Mouse (Mus musculus) 3T3-L1 (cell line): ENCODE data around the gene Trnp1.

Experiments used
- DNase-seq: peaks from one replicate; pipeline ENCODE4 v3.0.0-alpha.2; 2015; ENCODE audit warnings: low read depth, low spot score

The Trnp1 gene

GRCm38 (mm10) chr4:133494432-133494831 lies 3.9 kb downstream of the Trnp1 start:
- peak; percentile 92 for DNase-seq

- DNase-seq, result no peak
Measured at GRCm38 (mm10) chr4:133493895-133494294, 4.5 kb downstream of the Trnp1 start.

DNA sequence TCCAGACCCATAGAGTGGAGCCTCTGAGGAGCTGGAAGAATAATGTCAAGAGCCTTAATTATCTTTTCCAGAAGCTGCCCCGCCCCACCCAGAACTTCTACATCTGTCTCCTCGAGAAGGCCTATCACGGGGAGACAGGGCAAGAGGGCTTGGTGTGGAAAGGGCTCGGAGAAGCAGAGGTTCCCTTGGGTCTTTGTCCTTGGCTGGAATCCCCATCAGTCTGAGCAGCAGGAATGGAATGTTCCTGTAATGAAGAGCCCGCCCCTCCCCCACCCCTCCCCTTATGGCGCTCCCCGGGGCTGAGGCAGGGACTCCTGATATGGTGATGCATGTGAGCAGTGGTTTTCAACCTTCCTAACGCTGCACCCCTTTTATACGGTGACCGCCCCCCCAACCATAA lies 6.5 kb downstream of the Trnp1 start:
- DNase-seq, result peak; percentile 83

DNA sequence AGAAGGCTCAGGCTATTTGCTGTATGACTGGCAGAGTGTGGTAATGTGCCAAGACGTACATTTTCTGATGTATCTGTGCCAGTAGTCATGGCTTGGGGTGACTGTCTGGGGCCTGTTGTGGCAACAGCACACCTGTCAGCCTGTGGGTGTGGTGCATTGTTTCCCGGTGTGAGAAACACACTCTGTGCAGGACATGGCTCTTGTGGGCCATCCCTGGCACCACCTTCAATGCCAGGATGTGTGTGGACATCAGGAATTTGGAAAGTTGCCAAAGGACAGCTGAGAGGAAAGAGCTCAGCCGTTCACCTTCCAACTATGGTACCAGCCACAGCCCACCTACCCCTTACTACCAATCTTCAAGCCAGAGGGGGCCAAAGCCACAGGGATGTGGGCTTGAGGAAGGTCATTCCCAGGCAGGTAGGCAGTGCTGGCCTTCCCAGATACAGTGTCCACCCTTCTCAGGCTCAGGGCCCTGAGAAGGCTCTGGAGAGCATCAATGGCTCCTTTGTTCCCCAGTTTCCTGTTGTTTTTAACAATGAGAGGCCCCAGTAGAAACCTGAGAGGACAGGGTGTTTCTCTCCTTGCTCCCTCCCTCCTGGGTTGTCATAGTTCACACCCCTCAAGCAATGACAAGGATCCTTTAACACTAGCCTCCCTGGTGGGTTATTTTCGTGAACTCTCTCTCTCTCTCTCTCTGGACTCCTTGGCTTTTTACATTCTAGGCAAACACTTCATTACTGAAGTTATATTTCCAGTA lies 8.7 kb downstream of the Trnp1 start:
- DNase-seq, result peak; percentile 63

GRCm38 (mm10) chr4:133488619-133489392 lies 9.5 kb downstream of the Trnp1 start:
- no peak for DNase-seq

DNA sequence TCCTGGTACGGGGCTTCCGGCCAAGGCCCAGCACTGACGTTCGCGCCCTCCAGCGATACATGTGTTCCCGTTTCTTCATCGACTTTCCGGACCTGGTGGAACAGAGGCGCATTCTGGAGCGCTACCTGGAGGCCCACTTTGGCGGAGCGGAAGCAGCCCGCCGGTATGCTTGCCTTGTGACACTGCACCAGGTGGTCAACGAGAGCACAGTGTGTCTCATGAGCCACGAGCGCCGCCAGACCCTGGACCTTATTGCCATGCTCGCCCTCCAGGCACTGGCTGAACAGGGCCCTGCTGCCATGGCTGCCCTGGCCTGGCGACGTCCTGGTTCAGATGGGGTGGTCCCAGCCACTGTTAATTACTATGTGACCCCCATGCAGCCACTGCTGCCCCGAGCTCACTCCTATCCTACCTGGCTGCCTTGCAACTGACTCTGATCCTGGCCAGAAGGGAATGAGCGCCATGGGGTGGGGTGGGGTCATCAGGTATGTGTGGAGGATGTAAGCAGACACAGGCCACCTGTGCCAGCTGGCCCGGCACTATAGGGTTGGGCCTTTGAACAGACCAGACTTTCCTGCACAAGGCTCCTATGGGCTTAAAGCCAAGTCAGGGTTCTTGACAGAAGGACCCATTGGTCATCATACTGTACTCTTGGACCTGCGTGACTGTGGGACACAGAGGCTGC lies 11.5 kb downstream of the Trnp1 start:
- no peak for DNase-seq

DNA sequence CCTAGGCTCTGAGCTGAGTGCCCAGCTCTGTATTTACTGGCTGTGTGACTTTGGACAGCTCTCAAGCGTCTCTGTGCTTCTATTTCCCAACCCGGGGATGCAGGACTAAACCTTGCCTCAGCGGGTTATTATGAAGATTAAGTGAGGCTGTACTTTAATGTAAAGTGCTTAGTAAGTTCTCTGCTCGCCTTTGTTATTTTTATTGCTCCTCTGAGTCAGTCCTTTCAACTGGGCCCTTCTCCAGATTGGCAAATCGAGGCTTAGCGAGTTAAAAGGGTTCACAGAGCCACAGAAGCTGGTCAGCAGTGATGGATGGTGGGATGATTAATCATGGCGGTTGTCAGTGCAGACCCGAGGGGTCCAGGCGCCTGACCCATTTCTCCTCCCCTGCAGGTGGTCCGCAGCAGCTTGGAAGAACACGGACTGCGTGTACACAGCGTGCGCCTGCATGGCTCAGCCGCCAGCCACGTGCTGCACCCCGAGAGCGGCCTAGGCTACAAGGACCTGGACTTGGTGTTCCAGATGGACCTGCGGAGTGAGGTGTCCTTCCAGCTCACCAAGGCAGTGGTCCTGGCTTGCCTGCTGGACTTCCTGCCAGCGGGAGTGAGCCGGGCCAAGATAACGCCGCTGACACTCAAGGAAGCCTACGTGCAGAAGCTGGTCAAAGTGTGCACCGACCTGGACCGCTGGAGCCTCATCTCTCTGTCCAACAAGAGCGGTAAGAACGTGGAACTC lies 12.5 kb downstream of the Trnp1 start:
- DNase-seq, result peak; percentile 51

GRCm38 (mm10) chr4:133484266-133485025 lies 13.9 kb downstream of the Trnp1 start:
- no peak for DNase-seq

DNA sequence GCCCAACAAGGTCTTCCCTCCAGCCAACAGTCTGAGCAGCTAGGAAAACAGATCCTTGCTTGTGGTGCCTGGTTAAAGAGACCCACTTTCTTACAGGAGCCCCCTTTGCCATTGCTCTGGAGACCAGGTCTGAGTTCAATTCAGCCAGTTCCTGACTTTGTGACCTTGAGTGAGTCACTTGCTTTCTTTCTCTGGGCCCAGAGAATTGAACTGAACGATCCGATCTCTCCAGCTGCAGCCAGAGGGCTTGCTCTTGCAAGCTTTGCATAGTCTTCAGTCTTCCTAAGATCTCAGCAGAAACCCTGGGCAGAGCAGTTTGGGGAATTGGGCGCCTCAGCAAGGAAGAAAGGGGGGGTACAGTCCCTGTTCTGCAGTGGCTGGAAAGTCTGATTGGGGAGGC lies 15.9 kb downstream of the Trnp1 start:
- DNase-seq, result peak; percentile 45

DNA sequence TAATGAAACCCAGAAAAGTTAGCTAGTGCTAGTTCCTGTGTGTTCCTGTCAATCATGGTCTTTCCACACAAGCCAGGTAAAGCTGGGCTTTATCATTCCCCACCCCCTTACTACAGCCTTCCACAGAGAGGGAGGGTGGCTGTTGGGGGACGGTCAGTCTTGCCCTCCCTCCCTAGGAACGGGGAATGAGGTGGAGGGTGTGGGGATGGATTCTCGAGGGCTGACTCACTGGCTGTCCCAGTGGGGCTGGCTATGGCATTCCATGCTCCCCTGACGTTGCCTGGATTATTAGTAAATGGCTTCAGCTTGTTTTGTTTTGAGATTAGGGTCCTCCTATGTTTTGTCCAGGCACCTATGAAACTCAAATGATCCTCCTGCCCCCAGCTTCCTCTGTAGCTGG lies 16.9 kb downstream of the Trnp1 start:
- DNase-seq, result peak; percentile 85

- DNase-seq, result peak; percentile 48
Measured at GRCm38 (mm10) chr4:133480754-133481153, 17.6 kb downstream of the Trnp1 start.

GRCm38 (mm10) chr4:133480185-133480537 lies 18.2 kb downstream of the Trnp1 start:
- DNase-seq, result no peak

GRCm38 (mm10) chr4:133479458-133480184 lies 18.7 kb downstream of the Trnp1 start, which contains the start of gene Tent5b:
Gene Tent5b, plus strand, starts transcription at chr4:133480132.
- DNase-seq, result peak; percentile 100

DNA sequence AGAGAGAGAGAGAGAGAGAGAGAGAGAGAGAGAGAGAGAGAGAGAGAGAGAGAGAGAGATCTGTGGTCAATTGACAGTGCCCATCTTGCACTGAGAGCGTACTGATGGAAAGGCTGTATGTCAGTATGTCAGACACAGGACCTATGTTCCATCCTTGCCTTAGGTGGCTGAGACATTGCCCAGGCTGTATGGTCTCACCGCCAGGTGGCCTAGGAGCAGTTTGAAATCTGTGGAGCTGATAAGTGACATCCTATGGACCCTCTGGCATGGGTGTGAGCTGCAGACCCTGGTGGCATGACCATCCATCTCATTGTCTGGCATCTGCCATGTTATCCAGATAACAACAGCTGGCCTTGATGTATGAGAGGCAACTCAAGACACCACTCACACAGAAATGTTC lies 24.5 kb downstream of the Trnp1 start:
- DNase-seq, result no peak

GRCm38 (mm10) chr4:133471135-133471821 lies 27.1 kb downstream of the Trnp1 start:
- DNase-seq, result no peak

DNA sequence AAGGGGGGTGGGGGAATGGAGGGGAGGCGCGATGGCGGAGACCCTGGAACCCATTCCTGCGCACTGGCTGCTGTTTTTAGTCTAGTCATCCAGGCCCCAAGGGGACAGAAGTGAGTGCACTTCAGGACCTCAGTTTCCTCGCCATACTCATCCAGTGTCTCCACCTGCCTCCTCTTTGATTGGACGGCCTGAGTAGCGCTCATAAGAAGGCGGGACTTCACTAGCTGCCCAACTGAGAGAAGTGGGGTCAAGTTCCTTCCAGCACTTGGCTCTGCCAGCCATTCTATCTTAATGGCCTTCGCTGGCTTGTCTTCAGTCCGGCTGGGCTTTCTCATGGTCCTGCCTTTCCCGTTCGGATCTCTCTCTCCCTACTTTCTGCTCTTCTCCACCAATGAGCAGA lies 29.2 kb downstream of the Trnp1 start:
- no peak for DNase-seq

DNA sequence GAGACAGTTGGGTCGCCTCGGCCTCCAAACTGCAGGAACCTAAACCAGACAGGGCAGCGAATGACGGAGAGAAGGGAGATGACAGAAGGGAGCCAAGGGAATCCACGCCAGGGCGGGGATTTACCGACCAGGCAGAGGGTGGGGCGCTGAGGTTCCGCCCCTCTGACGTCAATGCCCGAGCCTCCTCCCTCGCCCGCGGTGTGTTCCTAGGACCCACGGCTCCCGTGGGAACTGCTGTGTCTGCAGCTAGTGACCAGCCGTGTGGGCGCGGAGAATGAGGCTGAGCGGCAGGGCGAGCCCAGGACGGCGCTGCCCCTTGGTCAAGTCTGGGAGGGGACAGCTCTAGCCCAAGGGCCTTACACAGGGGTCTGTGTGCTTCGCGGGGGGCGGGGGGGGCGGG lies 30.3 kb downstream of the Trnp1 start:
- no peak for DNase-seq

DNA sequence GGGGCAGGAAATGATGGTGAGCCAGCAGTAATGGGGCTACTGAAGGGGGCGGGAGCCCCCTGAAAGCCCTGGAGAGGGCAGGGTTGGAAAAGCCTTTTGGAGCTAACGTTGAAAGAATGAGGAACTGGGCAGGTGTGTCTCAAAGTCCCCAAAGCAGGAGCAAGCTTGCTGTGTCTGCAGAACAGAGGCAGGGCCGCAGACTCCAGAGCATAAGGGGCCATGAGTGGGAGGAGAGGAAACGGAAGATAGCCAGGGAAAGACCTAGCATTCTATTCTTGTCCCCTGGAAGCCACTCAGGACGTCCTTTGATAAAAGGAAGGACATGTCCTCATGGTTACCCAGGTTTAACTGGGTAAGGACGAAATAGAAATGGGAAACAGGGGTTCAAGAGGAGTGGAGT lies 35.2 kb downstream of the Trnp1 start:
- DNase-seq, result no peak

DNA sequence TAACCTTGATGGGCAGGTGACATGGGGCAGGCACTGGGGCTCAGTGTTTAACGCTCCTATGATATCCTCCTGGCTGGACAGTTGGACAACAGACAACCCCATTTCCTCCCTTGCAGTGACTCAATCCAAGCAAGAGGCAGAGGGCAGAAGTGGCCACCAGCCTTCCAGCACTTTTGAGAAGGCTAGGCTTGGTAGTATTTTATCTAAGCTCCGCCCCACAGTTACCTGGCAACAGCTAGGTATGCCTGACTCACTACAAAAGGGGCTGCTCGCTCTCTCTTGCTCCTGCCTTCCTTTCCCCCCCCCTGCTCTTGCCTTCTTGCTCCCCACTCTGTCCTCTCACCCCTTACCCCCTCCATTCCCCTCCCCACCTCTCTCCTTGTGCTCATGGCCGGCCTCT lies 37.0 kb downstream of the Trnp1 start:
- no peak for DNase-seq
